ENCODE assay signal across 30 mouse cellular contexts in genomic region chr17:40874701-40875100, GRCm38 (mm10). TPM values are rescaled to one million over a fixed set of nuclear protein-coding genes. Genes with fewer than 3 reads are reported as not detected.
"Had no signal": no experiment of that assay in that cellular context is flagged by ENCODE, and none has a peak within 500 bp of the region (broad histone marks: within the 10 kb centered on the region; RNA-seq: fewer than 3 reads in every experiment).

No protein-coding gene starts in this region.

- H3K4me2 ChIP-seq: heart, embryonic 12.5 days; hindbrain, embryonic 12.5 days; hindbrain, embryonic 14.5 days; intestine, embryonic 15.5 days; limb, embryonic 12.5 days; liver, embryonic 11.5 days; liver, embryonic 13.5 days had no signal

- H3K36me3 ChIP-seq: heart, embryonic 10.5 days; hindbrain, embryonic 10.5 days; hindbrain, embryonic 12.5 days; intestine, embryonic 15.5 days; limb, embryonic 10.5 days; limb, embryonic 12.5 days; liver, embryonic 13.5 days had no signal

- H3K9ac ChIP-seq: heart, embryonic 12.5 days; hindbrain, embryonic 12.5 days; hindbrain, embryonic 14.5 days; intestine, embryonic 15.5 days; limb, embryonic 12.5 days; liver, embryonic 13.5 days had no signal

- H3K4me3 ChIP-seq: gastrocnemius, adult 2 months; heart, embryonic 10.5 days; heart, embryonic 12.5 days; hindbrain, embryonic 10.5 days; hindbrain, embryonic 12.5 days; intestine, embryonic 15.5 days; layer of hippocampus, adult 2 months; left cerebral cortex, adult 2 months; limb, embryonic 10.5 days; limb, embryonic 12.5 days; liver, embryonic 13.5 days had no signal

- H3K27ac ChIP-seq: gastrocnemius, adult 2 months; heart, embryonic 10.5 days; hindbrain, embryonic 10.5 days; hindbrain, embryonic 12.5 days; hindbrain, embryonic 14.5 days; intestine, embryonic 15.5 days; layer of hippocampus, adult 2 months; left cerebral cortex, adult 2 months; limb, embryonic 10.5 days; limb, embryonic 12.5 days; liver, embryonic 13.5 days had no signal

- ATAC-seq: hindbrain, embryonic 16.5 days; inflammation-experienced regulatory T-cells, adult 6 months had no signal

- H3K27me3 ChIP-seq: heart, embryonic 12.5 days; hindbrain, embryonic 12.5 days; intestine, embryonic 15.5 days; limb, embryonic 12.5 days; liver, embryonic 13.5 days had no signal

- DNase-seq: gastrocnemius, adult 2 months; gastrocnemius, postnatal 10 days; gastrocnemius, postnatal 25 days; heart, adult 18-20 months; heart, postnatal 10 days; heart, postnatal 4 days; kidney, adult 18-20 months; kidney, adult 8-10 months; kidney, postnatal 10 days; kidney, postnatal 25 days; kidney, postnatal 4 days; liver; liver, embryonic 13.5 days had no signal

- H3K4me1 ChIP-seq: hindbrain, embryonic 12.5 days; intestine, embryonic 15.5 days; limb, embryonic 12.5 days had no signal

- H3K9me3 ChIP-seq: heart, embryonic 10.5 days; heart, embryonic 12.5 days; hindbrain, embryonic 10.5 days; hindbrain, embryonic 12.5 days; intestine, embryonic 15.5 days; limb, embryonic 10.5 days; limb, embryonic 12.5 days; liver, embryonic 13.5 days had no signal

RNA-seq across cellular contexts. Expression of gene Glyatl3, which starts 39.4 kb away (rescaled TPM):
- polyA plus RNA-seq: heart, embryonic 10.5 days; heart, embryonic 12.5 days; heart, embryonic 14.5 days; heart, embryonic 16.5 days; hindbrain, embryonic 10.5 days; hindbrain, embryonic 12.5 days; hindbrain, embryonic 14.5 days; hindbrain, embryonic 16.5 days; inflammation-experienced regulatory T-cells, adult 6 months; intestine, embryonic 15.5 days; kidney, embryonic 14.5 days; kidney, embryonic 16.5 days; limb, embryonic 10.5 days; limb, embryonic 12.5 days; liver, embryonic 11.5 days; liver, embryonic 13.5 days had no signal
